Mouse (Mus musculus): ENCODE data around the gene Iqub. TPM values are rescaled to one million over a fixed set of nuclear protein-coding genes. Genes with fewer than 3 reads are reported as not detected.

The Iqub gene
- polyA plus RNA-seq, 1 experiment, result 0.33 TPM

DNA sequence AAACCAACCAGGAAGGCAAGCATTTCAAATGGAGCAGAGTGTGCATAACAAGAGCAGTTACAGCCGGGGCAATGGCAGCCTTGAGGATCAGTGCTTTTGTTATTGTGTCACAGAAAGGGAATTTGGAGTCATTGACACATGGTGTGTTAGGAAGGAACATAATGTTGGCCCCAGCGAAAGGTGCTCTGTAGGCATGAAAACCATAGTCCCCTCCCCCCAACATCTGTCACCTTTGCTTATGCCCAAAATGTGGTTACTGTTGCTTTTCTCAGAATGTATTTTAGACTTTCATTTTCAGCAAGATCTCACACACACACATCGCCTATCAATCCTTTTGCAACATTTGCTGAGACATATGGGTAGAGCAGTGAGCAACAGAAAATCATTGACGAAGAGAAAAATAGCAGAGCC, 117.6 kb downstream of the Iqub start:
- no peaks in the 10 kb centered on the region for H3K9me3 ChIP-seq (replicated peaks; ENCODE audit: control insufficient read depth, insufficient read depth, low read length, poor library complexity, severe bottlenecking)

More for the DNA sequence above, 117.6 kb downstream of the Iqub start:
- H3K4me3 ChIP-seq (ENCODE audit: low read depth, low read length), result no peak overlapping the region
- no peaks in the 10 kb centered on the region for H3K36me3 ChIP-seq (ENCODE audit: control insufficient read depth, insufficient read depth, low read length, poor library complexity, severe bottlenecking)
- TF ChIP-seq EP300 (IDR thresholded peaks at IDR 0.05; ENCODE audit: insufficient read depth, low read depth, low read length), result no peak
- TF ChIP-seq POLR2A (IDR thresholded peaks at IDR 0.05; ENCODE audit: insufficient read depth, low read length), result no peak
- no peak for TF ChIP-seq CTCF (IDR thresholded peaks at IDR 0.05; ENCODE audit: low read depth, low read length)
- no peak overlapping the region for H3K9ac ChIP-seq (ENCODE audit: low read depth, poor library complexity, severe bottlenecking)
- H3K27ac ChIP-seq (ENCODE audit: insufficient read depth, low read length), result no peak overlapping the region
- no peaks in the 10 kb centered on the region for H3K27me3 ChIP-seq (ENCODE audit: control insufficient read depth, insufficient read depth, low read length, poor library complexity, severe bottlenecking)
- no peaks in the 10 kb centered on the region for H3K4me1 ChIP-seq (ENCODE audit: control insufficient read depth, insufficient read depth, low read length)

Other genes with a start within 250 kb of the Iqub start
- 80.6 and 104 TPM in 2 replicates for gene Ndufa5, start 12.9 kb upstream of the Iqub start, polyA plus RNA-seq (2011; ENCODE audit: insufficient read depth, insufficient read length, low read depth, missing spikeins)
- not detected in 2 replicates for gene Asb15, start 13.1 kb upstream of the Iqub start, polyA plus RNA-seq (2011; ENCODE audit: insufficient read depth, insufficient read length, low read depth, missing spikeins)
- not detected in 2 replicates for gene Lmod2, start 82.7 kb upstream of the Iqub start, polyA plus RNA-seq (2011; ENCODE audit: insufficient read depth, insufficient read length, low read depth, missing spikeins)
- 62.3 and 63.1 TPM in 2 replicates for gene Wasl, start 149.9 kb upstream of the Iqub start, polyA plus RNA-seq (2011; ENCODE audit: insufficient read depth, insufficient read length, low read depth, missing spikeins)
- gene Hyal6, start 218.2 kb upstream of the Iqub start, polyA plus RNA-seq (2011; ENCODE audit: insufficient read depth, insufficient read length, low read depth, missing spikeins), result not detected in 2 replicates
- gene Hyal4, start 233.3 kb upstream of the Iqub start, polyA plus RNA-seq (2011; ENCODE audit: insufficient read depth, insufficient read length, low read depth, missing spikeins), result not detected in 2 replicates